Mouse (Mus musculus) embryonic fibroblast, embryonic 13.5 days (primary cell): Measurements from ENCODE around the gene L1td1.

Experiments used
- CTCF ChIP-seq: IDR thresholded peaks from 2 replicates; pipeline ENCODE4 v1.5.1; 2011; ENCODE audit warnings: mild to moderate bottlenecking, control low read depth, low read length, moderate library complexity, borderline replicate concordance; ENCODE audit not compliant: insufficient read depth
- POLR2A ChIP-seq: IDR thresholded peaks from 2 replicates; pipeline ENCODE4 v1.6.1; 2011; ENCODE audit warnings: low read depth, mild to moderate bottlenecking, control low read depth, low read length, moderate library complexity

GRCm38 (mm10) chr4:98700156-98700555 is 26.4 kb upstream of the L1td1 start:
- TF ChIP-seq CTCF (no peak), POLR2A (no peak)
